Mouse (Mus musculus) embryonic facial prominence, embryonic 15.5 days (tissue): ENCODE measurements around the gene Gtf2f1. TPM values are rescaled to one million over a fixed set of nuclear protein-coding genes. Genes with fewer than 3 reads are reported as not detected.
A peak's percentile ranks its signal among the peaks of the same experiment; 100 is the strongest.

Source experiments
- ATAC-seq: fragments of 200-750 bp; cut with Nextera tagmentation; 2 replicates; pipeline ENCODE4 v1.8.0; 2017; ENCODE audit warnings: low read depth, moderate TSS enrichment; ENCODE audit not compliant: insufficient number of reproducible peaks, low FRiP score, low TSS enrichment
- H3K27ac ChIP-seq: fragments of 300-500 bp; sonication (generic); replicated peaks from 2 replicates; pipeline ENCODE4 v1.5.1; 2015; ENCODE audit warnings: mild to moderate bottlenecking, inconsistent platforms
- H3K27me3 ChIP-seq: fragments of 300-500 bp; sonication (generic); 2 replicates; pipeline ENCODE4 v1.6.1; 2015; ENCODE audit warnings: inconsistent platforms
- H3K36me3 ChIP-seq: fragments of 300-500 bp; sonication (generic); 2 replicates; pipeline ENCODE4 v1.6.1; 2015; ENCODE audit warnings: mild to moderate bottlenecking, inconsistent platforms
- H3K4me1 ChIP-seq: fragments of 300-500 bp; sonication (generic); 2 replicates; pipeline ENCODE4 v1.6.1; 2015; ENCODE audit warnings: inconsistent platforms
- H3K4me2 ChIP-seq: fragments of 300-500 bp; sonication (generic); replicated peaks from 2 replicates; pipeline ENCODE4 v1.6.1; 2015; ENCODE audit warnings: mild to moderate bottlenecking, inconsistent platforms
- H3K4me3 ChIP-seq: fragments of 300-500 bp; sonication (generic); replicated peaks from 2 replicates; pipeline ENCODE4 v1.5.1; 2015; ENCODE audit warnings: mild to moderate bottlenecking, inconsistent platforms
- H3K9ac ChIP-seq: fragments of 300-500 bp; sonication (generic); 2 replicates; pipeline ENCODE4 v1.6.1; 2015; ENCODE audit warnings: inconsistent platforms
- H3K9me3 ChIP-seq: fragments of 300-500 bp; sonication (generic); replicated peaks from 2 replicates; pipeline ENCODE4 v1.6.1; 2016; ENCODE audit warnings: inconsistent platforms
- WGBS: fragments of 180-500 bp; shearing (Covaris S2); methylation state at CpG from one replicate; pipeline ENCODE4 v1.1.7; 2015; 5-methylcytosine and 5-hydroxymethylcytosine counted together
- polyA plus RNA-seq: library from polyadenylated mRNA; unstranded; fragments of >200 nt; fragmentation: Nextera tagmentation; extraction: Ambion mirVana; gene quantifications from 2 replicates; pipeline ENCODE4 v1.2.1, GENCODE M21; 2015

Gene Gtf2f1
- polyA plus RNA-seq, 1 experiment from 2014 or later = 64.3 TPM

DNA sequence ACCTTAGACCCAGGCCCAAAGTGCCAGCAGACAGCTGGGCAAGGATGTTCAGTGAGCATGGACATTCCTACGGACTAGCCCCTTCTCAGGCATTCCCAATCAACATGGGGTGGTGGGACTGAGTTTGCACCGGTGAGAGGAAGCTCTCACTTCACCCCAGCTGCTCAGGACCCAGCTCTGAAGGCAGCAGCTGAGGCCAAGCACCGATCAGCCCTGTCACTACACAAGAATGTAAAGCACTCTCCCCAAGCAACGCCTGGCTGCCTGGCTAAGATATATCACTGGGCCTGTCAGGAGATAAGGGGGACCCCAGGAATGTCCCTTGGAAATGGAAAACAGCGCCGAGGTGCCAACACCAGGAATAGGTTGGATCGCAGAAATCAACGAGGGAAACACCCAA, 9.9 kb downstream of the Gtf2f1 start:
- ATAC-seq = no peak
- Histone ChIP-seq H3K4me3 (no peak overlapping the region), H3K9ac (no peak overlapping the region), H3K27ac (no peak overlapping the region), H3K27me3 (no peaks in the 10 kb centered on the region), H3K4me2 (no peak overlapping the region), H3K36me3 (peaks cover 64% of the 10 kb centered on the region), H3K4me1 (peaks cover 17% of the 10 kb centered on the region), H3K9me3 (no peaks in the 10 kb centered on the region)
- WGBS = 73% methylated on average over 8 of the region's 8 CpGs

- H3K27me3 ChIP-seq = no peaks in the 10 kb centered on the region
- 87% methylated on average over 9 of the region's 9 CpGs for WGBS
- H3K4me3 ChIP-seq = no peak within 1 kb of the TSS
- H3K4me1 ChIP-seq = peaks cover 17% of the 10 kb centered on the region
- no peak for ATAC-seq
- H3K4me2 ChIP-seq = no peak within 1 kb of the TSS
- H3K36me3 ChIP-seq = peaks cover 64% of the 10 kb centered on the region
- no peak within 1 kb of the TSS for H3K27ac ChIP-seq
- H3K9me3 ChIP-seq = no peaks in the 10 kb centered on the region
- H3K9ac ChIP-seq = no peak within 1 kb of the TSS
Observed at GRCm38 (mm10) chr17:56999968-57000609, 11.0 kb downstream of the Gtf2f1 start, which contains the start of gene Pspn. TSS of gene Pspn (minus strand) at chr17:57000018.

- Histone ChIP-seq H3K36me3 (peaks cover 66% of the 10 kb centered on the region), H3K9ac (no peak overlapping the region), H3K4me2 (no peak overlapping the region), H3K9me3 (no peaks in the 10 kb centered on the region), H3K4me1 (peaks cover 17% of the 10 kb centered on the region), H3K27me3 (no peaks in the 10 kb centered on the region), H3K4me3 (no peak overlapping the region), H3K27ac (no peak overlapping the region)
- no peak for ATAC-seq
- WGBS = 90% methylated on average over 9 of the region's 9 CpGs
Observed at GRCm38 (mm10) chr17:56999414-56999813, 11.7 kb downstream of the Gtf2f1 start.

GRCm38 (mm10) chr17:56997029-56997667, 13.9 kb downstream of the Gtf2f1 start, which contains the start of gene Alkbh7:
TSS of gene Alkbh7 (plus strand) at chr17:56997339.
- WGBS = under 1% methylated on average over 38 of the region's 38 CpGs
- peaks cover 68% of the 10 kb centered on the region for H3K36me3 ChIP-seq
- ATAC-seq = peak; percentile 98
- H3K27me3 ChIP-seq = no peaks in the 10 kb centered on the region
- H3K4me3 ChIP-seq = peak within 1 kb of the TSS; percentile 90
- peak within 1 kb of the TSS; percentile 50 for H3K9ac ChIP-seq
- H3K9me3 ChIP-seq = no peaks in the 10 kb centered on the region
- peaks cover 17% of the 10 kb centered on the region for H3K4me1 ChIP-seq
- H3K4me2 ChIP-seq = peak within 1 kb of the TSS; percentile 74
- H3K27ac ChIP-seq = peak within 1 kb of the TSS; percentile 83

- H3K36me3 ChIP-seq = peaks cover 72% of the 10 kb centered on the region
- H3K27ac ChIP-seq = no peak overlapping the region
- H3K9me3 ChIP-seq = no peaks in the 10 kb centered on the region
- peak overlapping the region; percentile 74; the same call in 1 of the 2 replicates for H3K4me2 ChIP-seq
- peak overlapping the region; percentile 90 for H3K4me3 ChIP-seq
- H3K9ac ChIP-seq = no peak overlapping the region
- peaks cover 17% of the 10 kb centered on the region for H3K4me1 ChIP-seq
- ATAC-seq = no peak
- H3K27me3 ChIP-seq = no peaks in the 10 kb centered on the region
- 69% methylated on average over 2 of the region's 2 CpGs for WGBS
Observed at GRCm38 (mm10) chr17:56996506-56996905, 14.6 kb downstream of the Gtf2f1 start.

DNA sequence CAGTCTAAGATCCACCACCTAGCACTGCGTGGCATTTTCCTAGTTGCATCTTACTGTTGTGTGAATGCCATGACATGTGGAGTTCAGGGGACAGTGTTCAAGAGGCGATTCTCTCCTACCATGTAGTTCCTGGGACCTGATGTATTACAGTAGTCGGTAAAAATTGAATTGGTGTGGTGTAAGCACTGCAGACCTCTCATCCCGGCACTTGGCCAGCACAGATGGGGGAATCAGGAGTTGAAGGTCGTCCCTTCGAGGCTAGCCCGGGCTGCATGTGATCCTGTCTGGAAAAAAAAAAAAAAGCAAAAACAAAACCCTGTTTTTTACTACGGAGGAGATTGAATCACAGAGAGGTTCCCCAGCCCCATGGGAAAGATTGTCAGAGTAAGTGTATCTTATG, 16.0 kb downstream of the Gtf2f1 start:
- Histone ChIP-seq H3K9me3 (no peaks in the 10 kb centered on the region), H3K4me2 (no peak overlapping the region), H3K9ac (no peak overlapping the region), H3K27me3 (no peaks in the 10 kb centered on the region), H3K27ac (no peak overlapping the region), H3K4me1 (peaks cover 24% of the 10 kb centered on the region), H3K4me3 (no peak overlapping the region), H3K36me3 (peaks cover 64% of the 10 kb centered on the region)
- no peak for ATAC-seq
- 83% methylated on average over 8 of the region's 8 CpGs for WGBS

- Histone ChIP-seq H3K36me3 (peaks cover 42% of the 10 kb centered on the region), H3K9ac (peak overlapping the region; percentile 69), H3K4me2 (peak overlapping the region; percentile 74), H3K4me1 (peaks cover 10% of the 10 kb centered on the region), H3K27me3 (no peaks in the 10 kb centered on the region), H3K4me3 (peak overlapping the region; percentile 87), H3K9me3 (no peaks in the 10 kb centered on the region), H3K27ac (no peak overlapping the region)
- ATAC-seq = no peak
- 60% methylated on average over 2 of the region's 2 CpGs for WGBS
Observed at GRCm38 (mm10) chr17:56990966-56991365, 20.1 kb downstream of the Gtf2f1 start.

DNA sequence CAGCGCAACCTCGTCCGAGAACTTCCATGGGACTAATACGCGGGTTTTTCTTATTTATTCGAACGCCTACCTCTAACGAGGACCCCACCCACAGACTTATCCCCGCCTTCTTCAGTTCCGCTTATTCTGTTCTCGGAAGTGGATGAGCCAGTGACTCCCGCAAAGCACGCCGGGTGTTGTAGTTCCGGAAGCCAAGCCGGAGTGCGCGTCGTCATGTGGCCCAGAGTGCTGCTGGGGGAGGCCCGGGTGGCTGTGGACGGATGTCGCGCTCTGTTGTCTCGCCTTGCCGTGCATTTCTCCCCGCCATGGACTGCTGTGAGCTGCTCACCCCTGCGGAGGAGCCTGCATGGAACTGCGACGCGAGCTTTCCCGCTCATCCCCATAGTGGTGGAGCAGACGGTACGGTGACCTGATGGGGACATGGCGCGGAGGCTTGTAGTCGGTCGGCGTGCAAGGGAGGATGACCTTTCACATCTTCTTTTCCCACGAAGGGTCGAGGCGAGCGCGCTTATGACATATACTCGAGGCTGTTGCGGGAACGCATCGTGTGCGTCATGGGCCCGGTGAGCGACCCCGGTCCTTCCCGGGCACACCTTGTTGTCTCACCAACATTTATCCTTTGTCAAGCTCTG, 20.9 kb downstream of the Gtf2f1 start, which contains the start of gene Clpp:
TSS of gene Clpp (plus strand) at position 191 of the 632 bp plus-strand sequence.
- no peaks in the 10 kb centered on the region for H3K9me3 ChIP-seq
- peak within 1 kb of the TSS; percentile 80 for H3K27ac ChIP-seq
- peak; percentile 95 for ATAC-seq
- WGBS = under 1% methylated on average over 52 of the region's 52 CpGs
- peaks cover 10% of the 10 kb centered on the region for H3K4me1 ChIP-seq
- H3K9ac ChIP-seq = peak within 1 kb of the TSS; percentile 69
- no peaks in the 10 kb centered on the region for H3K27me3 ChIP-seq
- H3K4me3 ChIP-seq = peak within 1 kb of the TSS; percentile 87
- peak within 1 kb of the TSS; percentile 74 for H3K4me2 ChIP-seq
- H3K36me3 ChIP-seq = peaks cover 35% of the 10 kb centered on the region

GRCm38 (mm10) chr17:56989467-56990114, 21.5 kb downstream of the Gtf2f1 start:
- no peaks in the 10 kb centered on the region for H3K27me3 ChIP-seq
- H3K9me3 ChIP-seq = no peaks in the 10 kb centered on the region
- peaks cover 10% of the 10 kb centered on the region for H3K4me1 ChIP-seq
- H3K36me3 ChIP-seq = peaks cover 29% of the 10 kb centered on the region
- 2% methylated on average over 25 of the region's 25 CpGs for WGBS
- peak overlapping the region; percentile 74 for H3K4me2 ChIP-seq
- H3K4me3 ChIP-seq = peak overlapping the region; percentile 87
- H3K9ac ChIP-seq = peak overlapping the region; percentile 69
- peak overlapping the region; percentile 80 for H3K27ac ChIP-seq
- peak; percentile 89 for ATAC-seq

DNA sequence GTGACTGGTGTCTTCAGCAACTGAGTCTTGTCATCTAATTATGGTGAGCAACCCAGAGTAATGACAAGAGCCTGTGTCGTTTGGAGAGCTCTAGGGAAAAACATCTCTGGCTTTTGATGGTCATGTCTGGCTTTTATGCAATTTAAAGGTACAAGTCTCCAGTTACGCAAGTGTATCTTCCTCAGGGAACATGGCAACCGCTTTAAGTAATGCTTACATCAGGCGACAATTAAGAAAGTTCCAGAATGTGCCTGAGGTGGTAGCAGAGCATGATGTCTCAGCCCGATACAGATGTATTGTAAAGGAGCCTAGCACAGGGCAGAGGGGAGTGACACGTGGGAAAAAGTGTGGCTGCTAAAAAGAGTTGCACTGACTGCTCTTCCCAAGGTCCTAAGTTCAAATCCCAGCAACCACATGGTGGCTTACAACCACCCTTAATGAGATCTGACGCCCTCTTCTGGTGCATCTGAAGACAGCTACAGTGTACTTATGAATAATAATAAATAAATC, 22.1 kb downstream of the Gtf2f1 start:
- peaks cover 10% of the 10 kb centered on the region for H3K4me1 ChIP-seq
- H3K4me2 ChIP-seq = peak overlapping the region; percentile 74
- no peak overlapping the region for H3K27ac ChIP-seq
- peak overlapping the region; percentile 87 for H3K4me3 ChIP-seq
- H3K27me3 ChIP-seq = no peaks in the 10 kb centered on the region
- H3K36me3 ChIP-seq = peaks cover 22% of the 10 kb centered on the region
- ATAC-seq = no peak
- WGBS = 55% methylated on average over 7 of the region's 7 CpGs
- H3K9ac ChIP-seq = peak overlapping the region; percentile 69; the same call in 1 of the 2 replicates
- no peaks in the 10 kb centered on the region for H3K9me3 ChIP-seq

GRCm38 (mm10) chr17:56988441-56988840, 22.6 kb downstream of the Gtf2f1 start:
- WGBS = 86% methylated on average over 7 of the region's 7 CpGs
- no peak overlapping the region for H3K9ac ChIP-seq

More at GRCm38 (mm10) chr17:56988441-56988840, 22.6 kb downstream of the Gtf2f1 start:
- Histone ChIP-seq H3K4me1 (peaks cover 10% of the 10 kb centered on the region), H3K27ac (no peak overlapping the region), H3K27me3 (no peaks in the 10 kb centered on the region), H3K9me3 (no peaks in the 10 kb centered on the region), H3K4me2 (no peak overlapping the region), H3K4me3 (no peak overlapping the region), H3K36me3 (peaks cover 17% of the 10 kb centered on the region)
- no peak for ATAC-seq
